Mouse (Mus musculus) midbrain, embryonic 10.5 days (tissue): ENCODE data around the gene Rasal3. TPM values are rescaled to one million over a fixed set of nuclear protein-coding genes. Genes with fewer than 3 reads are reported as not detected.

Experiments
- DNase-seq: peaks from one replicate; pipeline ENCODE4 v3.0.0-alpha.2; 2017; ENCODE audit warnings: low spot score
- H3K27ac ChIP-seq: fragments of 300-500 bp; sonication (generic); replicated peaks from 2 replicates; pipeline ENCODE4 v1.5.1; 2016; ENCODE audit warnings: mild to moderate bottlenecking
- H3K27me3 ChIP-seq: fragments of 300-500 bp; sonication (generic); 2 replicates; pipeline ENCODE4 v1.6.1; 2016; ENCODE audit warnings: low read depth, mild to moderate bottlenecking; ENCODE audit not compliant: poor library complexity, severe bottlenecking
- H3K36me3 ChIP-seq: fragments of 300-500 bp; sonication (generic); 2 replicates; pipeline ENCODE4 v1.6.1; 2016; ENCODE audit warnings: mild to moderate bottlenecking, moderate library complexity
- H3K4me1 ChIP-seq: fragments of 300-500 bp; sonication (generic); 2 replicates; pipeline ENCODE4 v1.6.1; 2016
- H3K4me3 ChIP-seq: fragments of 300-500 bp; sonication (generic); 2 replicates; pipeline ENCODE4 v1.5.1; 2016; ENCODE audit warnings: mild to moderate bottlenecking, moderate library complexity
- H3K9me3 ChIP-seq: fragments of 300-500 bp; sonication (generic); replicated peaks from 2 replicates; pipeline ENCODE4 v1.6.1; 2016; ENCODE audit warnings: mild to moderate bottlenecking
- WGBS: fragments of 180-500 bp; shearing (Covaris S2); methylation state at CpG from one replicate; pipeline ENCODE4 v1.1.7; 2016; 5-methylcytosine and 5-hydroxymethylcytosine counted together
- polyA plus RNA-seq: library from polyadenylated mRNA; unstranded; fragments of >200 nt; fragmentation: Nextera tagmentation; extraction: Ambion mirVana; gene quantifications from 2 replicates; pipeline ENCODE4 v1.2.1, GENCODE M21; 2016

Rasal3 gene
- polyA plus RNA-seq, 1 experiment from 2014 or later, result 0.42 TPM

DNA sequence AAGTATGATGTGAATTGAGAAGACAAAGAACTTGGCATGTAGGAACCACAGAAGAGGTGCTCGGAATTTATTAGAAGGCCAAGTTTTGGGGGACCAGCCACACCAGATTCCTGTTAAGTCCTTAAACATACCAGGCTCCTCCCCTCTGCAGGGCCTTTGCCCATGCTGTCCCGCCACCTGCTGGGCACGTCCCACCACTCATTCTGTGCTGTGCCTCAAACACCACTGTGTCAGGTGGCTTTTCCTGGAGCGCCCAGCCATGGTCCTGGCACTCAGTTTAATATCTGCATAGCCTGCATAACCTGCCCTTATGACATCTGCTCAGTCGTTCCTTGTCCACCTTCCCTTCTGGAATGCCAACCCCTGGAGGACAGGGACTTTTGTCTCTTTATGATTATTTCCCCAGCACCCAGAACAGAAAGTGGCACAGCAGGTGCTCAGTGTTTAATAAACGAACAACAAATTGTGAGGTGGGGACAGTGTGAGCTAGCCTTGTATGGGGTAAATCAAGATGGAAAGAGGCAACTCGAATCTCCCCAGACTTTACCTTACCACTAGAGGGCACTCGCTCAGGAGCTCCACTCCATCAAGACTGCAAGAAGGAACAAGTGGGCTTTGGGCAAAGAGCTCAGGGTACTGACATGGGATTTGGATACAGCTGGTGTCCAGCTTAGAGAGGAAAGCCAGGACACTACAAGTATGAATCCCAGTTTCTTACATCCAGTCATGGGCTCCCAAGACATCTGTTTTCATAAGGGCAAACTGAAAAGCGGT is 16.5 kb downstream of the Rasal3 start:
- Histone ChIP-seq H3K27me3 (peaks cover 34% of the 10 kb centered on the region), H3K9me3 (no peaks in the 10 kb centered on the region), H3K4me3 (peak overlapping the region; percentile 94; the same call in 1 of the 2 replicates), H3K36me3 (peaks cover 31% of the 10 kb centered on the region), H3K4me1 (peaks cover 22% of the 10 kb centered on the region), H3K27ac (no peak overlapping the region)
- DNase-seq, result no peak
- 72% methylated on average over 9 of the region's 9 CpGs for WGBS

DNA sequence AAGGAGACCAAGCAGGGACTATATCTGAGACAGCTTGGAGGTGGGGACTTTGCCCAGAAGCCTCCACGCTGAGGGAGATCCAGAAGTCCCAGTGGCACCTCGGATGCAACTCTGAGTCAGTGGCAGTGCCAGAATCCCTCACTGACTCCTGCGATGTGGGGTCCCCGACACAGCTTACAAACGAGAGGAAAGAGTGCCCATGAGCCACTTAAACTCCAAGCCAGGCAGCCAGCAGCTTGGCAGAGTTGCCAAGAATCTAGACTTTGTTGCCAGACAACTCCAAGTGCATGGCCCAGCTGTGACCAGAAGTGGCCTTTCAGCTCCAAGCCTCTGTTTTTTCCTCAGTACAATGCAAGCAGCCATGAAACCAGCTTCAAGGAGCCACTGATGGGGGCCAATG is 19.7 kb downstream of the Rasal3 start:
- Histone ChIP-seq H3K9me3 (no peaks in the 10 kb centered on the region), H3K4me1 (peaks cover 15% of the 10 kb centered on the region), H3K27ac (no peak overlapping the region), H3K27me3 (peaks cover 14% of the 10 kb centered on the region; the same call in 1 of the 2 replicates), H3K36me3 (peaks cover 33% of the 10 kb centered on the region), H3K4me3 (no peak overlapping the region)
- no peak for DNase-seq
- 88% methylated on average over 5 of the region's 5 CpGs for WGBS

DNA sequence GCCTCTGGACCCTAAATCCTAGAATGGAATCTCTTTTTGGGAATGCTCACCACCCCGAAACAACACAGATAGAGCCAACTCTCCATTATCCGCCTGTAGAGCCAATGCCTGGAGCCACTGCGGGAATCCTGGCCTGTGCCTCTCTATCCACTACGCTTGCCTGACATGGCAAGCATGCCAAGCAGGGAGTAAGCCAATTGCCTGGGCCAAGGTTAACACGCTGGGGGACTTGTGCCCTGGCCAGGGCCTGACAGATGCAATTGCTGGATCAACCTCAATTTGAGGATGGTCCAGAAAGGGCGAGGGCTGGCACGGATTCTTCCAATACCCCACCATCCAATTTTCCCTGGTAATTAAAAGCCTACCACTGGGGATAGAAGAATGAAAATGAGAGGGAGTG is 20.8 kb downstream of the Rasal3 start:
- H3K4me1 ChIP-seq, result peaks cover 4% of the 10 kb centered on the region; the same call in 1 of the 2 replicates

DNA sequence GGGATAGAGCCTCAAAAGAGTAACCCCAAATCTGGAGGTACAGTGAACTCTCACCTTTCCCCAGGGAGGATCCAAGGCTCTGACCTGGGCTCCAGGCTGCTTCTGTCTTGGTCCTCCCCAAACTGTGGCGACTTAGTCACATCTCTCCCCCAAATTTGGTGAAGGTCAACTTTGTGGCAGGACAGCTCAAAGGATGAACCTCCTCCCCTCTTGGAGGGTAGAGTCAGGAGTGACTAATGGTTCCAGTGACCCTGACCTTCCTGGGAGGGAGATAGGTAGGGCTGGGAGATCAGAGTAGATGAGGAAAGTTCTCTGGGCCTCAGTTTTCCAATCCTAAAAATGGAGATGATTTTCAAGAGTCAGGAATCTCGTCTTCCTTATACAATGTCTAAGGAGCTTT is 24.6 kb downstream of the Rasal3 start:
- Histone ChIP-seq H3K27ac (no peak overlapping the region), H3K4me3 (no peak overlapping the region), H3K36me3 (peaks cover 42% of the 10 kb centered on the region), H3K27me3 (no peaks in the 10 kb centered on the region), H3K4me1 (peaks cover 12% of the 10 kb centered on the region; the same call in 1 of the 2 replicates), H3K9me3 (no peaks in the 10 kb centered on the region)
- no peak for DNase-seq
- WGBS, result 75% methylated on average over 2 of the region's 2 CpGs

More for the DNA sequence above, 20.8 kb downstream of the Rasal3 start:
- Histone ChIP-seq H3K4me3 (no peak overlapping the region), H3K36me3 (peaks cover 44% of the 10 kb centered on the region), H3K27ac (no peak overlapping the region), H3K9me3 (no peaks in the 10 kb centered on the region), H3K27me3 (peaks cover 4% of the 10 kb centered on the region; the same call in 1 of the 2 replicates)
- 94% methylated on average over 7 of the region's 7 CpGs for WGBS
- no peak for DNase-seq

DNA sequence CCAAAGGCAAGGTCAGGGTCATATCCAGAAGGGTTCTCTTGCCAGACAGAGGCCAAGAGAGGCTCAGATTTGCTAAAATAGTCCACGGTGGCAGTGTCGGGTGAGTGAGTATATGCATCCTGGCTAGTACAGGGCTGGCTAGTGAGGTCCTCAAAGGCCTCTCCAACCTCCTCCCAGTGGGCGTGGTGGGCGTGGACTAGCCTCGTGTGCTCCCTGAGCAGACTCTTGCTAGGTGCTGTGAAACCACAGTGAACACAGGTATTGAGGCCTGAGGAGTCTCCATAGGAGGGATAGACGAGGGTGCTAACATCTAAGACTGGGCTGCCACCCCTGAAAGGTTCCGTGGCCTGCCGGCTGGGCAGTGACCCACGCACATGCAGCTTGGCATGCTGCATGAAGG is 26.2 kb downstream of the Rasal3 start:
- no peaks in the 10 kb centered on the region for H3K27me3 ChIP-seq
- H3K4me1 ChIP-seq, result peaks cover 12% of the 10 kb centered on the region; the same call in 1 of the 2 replicates
- no peak for DNase-seq
- H3K27ac ChIP-seq, result no peak overlapping the region
- no peaks in the 10 kb centered on the region for H3K9me3 ChIP-seq
- 81% methylated on average over 9 of the region's 9 CpGs for WGBS
- H3K36me3 ChIP-seq, result peaks cover 26% of the 10 kb centered on the region
- no peak overlapping the region for H3K4me3 ChIP-seq

DNA sequence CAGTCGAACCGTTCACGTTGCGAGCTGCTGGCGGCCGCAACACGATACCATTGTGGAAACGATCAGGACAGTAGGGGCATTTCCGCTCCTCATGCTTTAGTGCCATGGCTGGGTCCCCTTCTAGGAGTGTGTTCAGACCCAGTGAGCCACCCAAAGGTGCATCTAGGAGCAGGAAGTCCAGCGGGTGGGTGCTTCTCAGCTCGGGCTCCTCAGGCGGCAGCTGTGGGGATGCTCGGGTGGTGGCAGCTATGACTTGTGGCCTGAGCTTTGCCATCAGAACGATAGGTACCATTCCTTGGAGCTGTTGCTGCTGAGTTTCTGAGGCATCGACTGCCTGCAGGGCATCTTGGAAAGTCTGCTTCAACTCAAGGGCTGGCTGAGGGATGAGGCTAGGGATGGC is 26.9 kb downstream of the Rasal3 start:
- DNase-seq, result no peak
- Histone ChIP-seq H3K36me3 (peaks cover 26% of the 10 kb centered on the region), H3K4me1 (peaks cover 12% of the 10 kb centered on the region; the same call in 1 of the 2 replicates), H3K27me3 (no peaks in the 10 kb centered on the region), H3K4me3 (no peak overlapping the region), H3K27ac (no peak overlapping the region), H3K9me3 (no peaks in the 10 kb centered on the region)
- WGBS, result 85% methylated on average over 15 of the region's 15 CpGs

DNA sequence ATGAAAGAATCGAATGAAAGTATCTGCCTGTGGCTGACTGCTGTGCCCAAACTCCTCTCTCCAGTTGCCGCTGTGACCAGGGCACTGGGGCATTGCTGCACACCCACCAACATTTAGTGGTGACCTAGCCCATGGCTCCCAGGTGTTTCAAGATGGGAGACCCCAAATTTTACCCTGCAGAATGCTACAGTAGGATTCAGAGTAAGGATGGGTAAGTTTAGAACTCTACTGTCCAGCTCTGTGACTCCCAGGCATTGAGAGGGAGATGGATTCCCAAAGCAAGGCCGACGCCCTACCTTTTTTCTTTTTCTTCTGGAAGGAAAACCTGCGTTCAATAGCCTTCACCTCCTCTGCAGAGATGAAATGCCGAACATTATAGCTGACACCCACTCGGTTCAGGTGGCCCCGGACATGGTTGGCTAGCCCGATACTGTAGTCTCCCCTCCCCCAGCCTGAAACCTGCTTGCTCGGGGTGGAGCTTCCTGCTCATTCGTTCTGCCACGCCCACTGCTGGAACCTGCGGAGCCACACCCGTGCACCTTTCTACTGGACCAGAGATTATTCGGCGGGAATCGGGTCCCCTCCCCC is 34.3 kb downstream of the Rasal3 start:
- no peak for DNase-seq
- Histone ChIP-seq H3K4me1 (peaks cover 19% of the 10 kb centered on the region), H3K9me3 (no peaks in the 10 kb centered on the region), H3K27me3 (0 out of 2 replicates have a peak, but pooled peaks cover 6% of the 10 kb centered on the region), H3K27ac (peak overlapping the region; percentile 18), H3K36me3 (no peaks in the 10 kb centered on the region), H3K4me3 (peak overlapping the region; percentile 45)
- whole genome bisulfite sequencing, result 14% methylated on average over 14 of the region's 17 CpGs

DNA sequence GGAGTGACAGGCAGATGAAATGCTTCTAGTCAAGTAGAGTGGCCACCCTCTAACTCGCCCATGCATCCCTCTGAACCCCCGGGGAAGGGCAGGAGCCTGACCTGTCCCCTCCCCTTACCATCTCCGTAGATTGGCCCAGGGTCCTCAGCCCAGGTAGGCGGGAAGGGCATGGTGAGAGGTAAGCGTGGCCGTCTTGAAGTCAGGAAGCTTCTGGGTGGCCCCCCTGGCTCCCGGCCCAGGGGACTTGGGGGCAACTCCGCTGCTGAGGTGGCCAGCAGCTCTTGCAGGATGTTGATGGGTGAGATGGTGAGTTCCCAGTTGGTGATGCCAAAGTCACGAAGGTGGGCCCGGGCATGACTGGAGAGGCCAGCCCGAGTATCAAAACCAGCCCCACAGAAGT is 35.7 kb downstream of the Rasal3 start:
- Histone ChIP-seq H3K36me3 (peaks cover 1% of the 10 kb centered on the region), H3K4me3 (no peak overlapping the region), H3K4me1 (peaks cover 27% of the 10 kb centered on the region), H3K9me3 (no peaks in the 10 kb centered on the region), H3K27ac (no peak overlapping the region), H3K27me3 (0 out of 2 replicates have a peak, but pooled peaks cover 6% of the 10 kb centered on the region)
- 89% methylated on average over 11 of the region's 11 CpGs for WGBS
- DNase-seq, result no peak

DNA sequence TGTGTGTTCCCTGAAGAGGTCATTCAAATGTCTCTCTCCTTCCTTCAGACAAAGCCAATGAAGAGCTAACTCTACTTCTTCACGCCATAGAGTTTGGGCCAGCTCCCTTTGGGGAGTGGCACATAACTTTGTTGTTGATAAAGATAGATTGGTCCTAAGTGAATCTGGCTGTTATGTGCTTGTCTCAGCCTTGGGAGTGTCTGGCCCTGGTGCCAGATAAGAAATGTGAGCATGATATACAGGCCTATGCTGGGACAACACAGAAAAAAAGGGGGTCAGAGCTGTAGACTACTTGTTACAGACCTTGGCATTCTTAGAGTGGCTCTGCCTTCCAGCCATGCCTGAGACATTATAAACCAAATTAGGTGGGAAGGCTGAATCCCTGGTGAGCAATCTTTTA is 38.1 kb downstream of the Rasal3 start:
- H3K9me3 ChIP-seq, result no peaks in the 10 kb centered on the region
- no peak overlapping the region; the same call in 1 of the 2 replicates for H3K27ac ChIP-seq
- peaks cover 25% of the 10 kb centered on the region for H3K36me3 ChIP-seq
- peaks cover 40% of the 10 kb centered on the region for H3K4me1 ChIP-seq
- H3K27me3 ChIP-seq, result 0 out of 2 replicates have a peak, but pooled peaks cover 6% of the 10 kb centered on the region
- 84% methylated on average over 1 of the region's 1 CpGs for WGBS
- peak overlapping the region; percentile 97 for H3K4me3 ChIP-seq
- no peak for DNase-seq

DNA sequence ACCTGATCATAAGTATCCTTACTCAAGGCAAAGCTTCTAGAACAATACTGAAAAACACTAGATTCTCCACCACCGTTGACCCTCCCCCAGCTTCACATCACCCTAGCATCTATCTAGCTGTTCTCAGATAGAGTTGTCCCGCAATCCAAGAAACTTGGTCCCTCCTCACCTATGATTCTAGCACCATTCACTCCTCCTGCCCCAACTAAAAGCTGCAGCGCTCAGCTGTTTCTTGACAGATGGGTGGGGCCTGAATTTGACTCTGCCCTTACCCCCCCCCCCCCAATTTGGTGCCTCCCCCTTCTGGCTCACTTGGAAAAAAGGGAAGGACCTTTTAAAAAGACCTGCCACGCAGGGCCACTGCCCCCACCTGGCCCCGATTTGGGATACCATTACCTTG is 38.5 kb downstream of the Rasal3 start:
- 0 out of 2 replicates have a peak, but pooled peaks cover 6% of the 10 kb centered on the region for H3K27me3 ChIP-seq
- peak overlapping the region; percentile 98 for H3K27ac ChIP-seq
- H3K4me3 ChIP-seq, result peak overlapping the region; percentile 97
- H3K36me3 ChIP-seq, result peaks cover 30% of the 10 kb centered on the region
- DNase-seq, result no peak
- no peaks in the 10 kb centered on the region for H3K9me3 ChIP-seq
- 66% methylated on average over 5 of the region's 5 CpGs for WGBS
- H3K4me1 ChIP-seq, result peaks cover 40% of the 10 kb centered on the region

DNA sequence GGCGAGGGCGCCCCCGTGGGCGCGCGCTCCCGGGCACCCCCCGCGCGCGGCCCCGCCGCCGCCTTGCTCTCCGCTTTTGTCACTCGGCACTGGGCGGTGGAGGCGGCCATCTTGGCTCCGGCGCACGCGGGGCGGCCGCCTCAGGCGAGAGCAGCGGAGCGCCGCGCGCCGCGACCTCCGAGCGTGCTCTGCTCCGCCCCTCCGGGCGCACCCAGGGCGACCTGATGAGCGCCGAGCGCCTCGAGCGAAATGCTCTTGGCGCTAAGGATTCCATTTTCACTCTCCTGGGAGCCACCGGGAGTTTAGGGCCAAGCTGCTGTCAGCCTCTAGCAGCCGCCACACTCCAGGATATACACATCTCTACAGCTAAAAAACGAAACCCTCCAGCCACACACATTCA is 39.1 kb downstream of the Rasal3 start:
- Histone ChIP-seq H3K27ac (peak overlapping the region; percentile 98), H3K36me3 (peaks cover 35% of the 10 kb centered on the region), H3K4me1 (peaks cover 40% of the 10 kb centered on the region), H3K9me3 (no peaks in the 10 kb centered on the region), H3K27me3 (0 out of 2 replicates have a peak, but pooled peaks cover 6% of the 10 kb centered on the region), H3K4me3 (peak overlapping the region; percentile 97)
- DNase-seq, result peak; percentile 88
- WGBS, result under 1% methylated on average over 46 of the region's 47 CpGs

DNA sequence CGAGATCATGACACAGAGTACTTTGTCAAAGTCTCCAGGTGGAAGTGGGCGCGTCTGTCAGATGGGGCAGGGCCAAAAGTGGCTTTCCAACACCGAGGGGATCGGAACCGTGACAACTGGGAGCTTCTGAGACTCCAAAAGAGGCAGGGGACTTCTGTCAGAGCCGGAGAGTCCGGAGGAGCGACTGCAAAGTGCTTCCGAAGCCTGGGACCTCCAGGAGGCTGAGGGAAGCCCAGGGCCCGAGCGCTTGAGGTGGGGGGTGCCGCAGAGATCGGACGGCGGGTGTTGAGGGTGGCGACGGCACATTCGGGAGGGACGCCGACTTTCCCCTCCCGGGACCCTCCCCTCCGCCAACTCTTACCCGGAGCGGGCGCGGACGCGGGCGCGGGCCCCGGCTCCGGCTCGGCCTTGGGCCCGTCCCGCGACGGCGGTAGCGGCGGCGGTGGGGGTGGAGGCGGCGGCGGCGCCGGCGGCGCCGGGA is 39.5 kb downstream of the Rasal3 start:
- H3K36me3 ChIP-seq, result peaks cover 40% of the 10 kb centered on the region
- H3K27me3 ChIP-seq, result 0 out of 2 replicates have a peak, but pooled peaks cover 4% of the 10 kb centered on the region
- under 1% methylated on average over 35 of the region's 50 CpGs for WGBS
- DNase-seq, result no peak
- H3K4me1 ChIP-seq, result peaks cover 36% of the 10 kb centered on the region
- H3K4me3 ChIP-seq, result peak overlapping the region; percentile 97
- H3K9me3 ChIP-seq, result no peaks in the 10 kb centered on the region
- H3K27ac ChIP-seq, result peak overlapping the region; percentile 98

DNA sequence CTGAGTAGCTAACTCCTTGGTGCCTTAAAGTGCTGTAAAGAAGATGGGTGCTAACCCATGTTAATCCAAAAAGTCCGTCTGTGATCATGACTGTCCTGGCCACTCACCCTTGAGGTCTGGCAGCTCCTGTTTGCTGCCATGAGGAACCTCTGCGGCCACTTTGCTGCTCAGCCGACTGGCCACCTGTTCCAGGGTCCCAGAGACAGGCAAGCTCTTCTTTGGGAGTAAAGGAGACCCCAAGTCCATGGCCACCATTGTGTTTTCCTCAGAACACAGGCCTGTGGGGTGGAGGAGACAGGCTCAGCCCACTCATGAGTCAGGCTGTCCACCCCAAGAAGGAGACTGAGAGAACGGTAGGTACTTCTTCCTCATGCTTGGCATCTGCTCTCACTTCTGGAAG is 40.7 kb downstream of the Rasal3 start:
- DNase-seq, result no peak
- Histone ChIP-seq H3K27me3 (no peaks in the 10 kb centered on the region), H3K9me3 (no peaks in the 10 kb centered on the region), H3K4me3 (peak overlapping the region; percentile 97), H3K4me1 (peaks cover 34% of the 10 kb centered on the region), H3K36me3 (peaks cover 52% of the 10 kb centered on the region), H3K27ac (peak overlapping the region; percentile 98)
- WGBS, result 86% methylated on average over 4 of the region's 4 CpGs
